Mouse (Mus musculus) E14TG2a.4 (cell line): ENCODE results near the gene Tgfbr3.

Experiments used
- CTCF ChIP-seq: conservative IDR thresholded peaks from 2 replicates; pipeline ENCODE4 v1.5.1; 2014; ENCODE audit warnings: low read length
- NANOG ChIP-seq: IDR thresholded peaks from 2 replicates; pipeline ENCODE4 v1.6.1; 2014; ENCODE audit warnings: borderline replicate concordance, low read length, mixed read lengths
- POU5F1 ChIP-seq: IDR thresholded peaks from 2 replicates; pipeline ENCODE4 v1.6.1; 2014; ENCODE audit warnings: low read length, borderline replicate concordance

DNA sequence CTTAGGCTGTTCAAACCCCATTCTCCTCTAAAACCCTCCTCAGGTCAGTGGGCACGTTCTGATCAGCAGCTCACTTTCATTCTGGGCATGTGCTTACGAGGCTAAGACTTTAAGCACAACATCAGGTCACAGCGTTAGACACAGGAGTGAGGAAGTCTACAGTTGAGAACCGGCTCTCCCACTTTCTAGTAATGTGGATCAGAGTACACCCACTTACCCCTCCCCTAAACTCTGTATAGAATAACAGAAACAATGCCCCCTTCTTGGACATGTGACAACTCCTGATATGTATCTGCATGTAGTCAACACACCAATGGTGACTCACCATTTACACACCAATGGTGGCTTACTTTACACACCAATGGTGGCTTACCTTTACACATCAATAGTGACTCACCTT, 136.4 kb downstream of the Tgfbr3 start:
- TF ChIP-seq CTCF (no peak), NANOG (no peak), POU5F1 (no peak)
